Mouse (Mus musculus) spleen, adult 2 months (tissue): ENCODE measurements at regions not wholly inside any gene's neighbourhood (a gene's known extent, or its start where the extent isn't known, plus 50 kb on each side); places are given as distances from the start of the nearest gene placed in this dataset.

Experiments used
- CTCF ChIP-seq: fragments of 200-500 bp; IDR thresholded peaks from 2 replicates; pipeline ENCODE4 v1.5.1; 2011; ENCODE audit warnings: mild to moderate bottlenecking, inconsistent platforms; ENCODE audit not compliant: insufficient read depth, insufficient read length, insufficient replicate concordance; ENCODE audit errors: extremely low read depth
- POLR2A ChIP-seq: fragments of 200-500 bp; IDR thresholded peaks from 2 replicates; pipeline ENCODE4 v1.6.1; 2011; ENCODE audit warnings: low read depth, low read length, inconsistent platforms

- TF ChIP-seq CTCF (no peak), POLR2A (no peak)
Measured at GRCm38 (mm10) chr5:68318979-68319378, 287.3 kb downstream of the Grxcr1 start.
